Mouse (Mus musculus) olfactory bulb, adult 2 months (tissue): Measurements from ENCODE around the gene Pcif1.

Experiments used
- CTCF ChIP-seq: fragments of 200-500 bp; IDR thresholded peaks from 2 replicates; pipeline ENCODE4 v1.5.1; 2012; ENCODE audit warnings: low read depth, mild to moderate bottlenecking, low read length, moderate library complexity; ENCODE audit not compliant: insufficient read depth
- POLR2A ChIP-seq: fragments of 200-500 bp; IDR thresholded peaks from 2 replicates; pipeline ENCODE4 v1.6.1; 2012; ENCODE audit warnings: mild to moderate bottlenecking, low read depth, low read length, moderate library complexity; ENCODE audit not compliant: insufficient read depth

DNA sequence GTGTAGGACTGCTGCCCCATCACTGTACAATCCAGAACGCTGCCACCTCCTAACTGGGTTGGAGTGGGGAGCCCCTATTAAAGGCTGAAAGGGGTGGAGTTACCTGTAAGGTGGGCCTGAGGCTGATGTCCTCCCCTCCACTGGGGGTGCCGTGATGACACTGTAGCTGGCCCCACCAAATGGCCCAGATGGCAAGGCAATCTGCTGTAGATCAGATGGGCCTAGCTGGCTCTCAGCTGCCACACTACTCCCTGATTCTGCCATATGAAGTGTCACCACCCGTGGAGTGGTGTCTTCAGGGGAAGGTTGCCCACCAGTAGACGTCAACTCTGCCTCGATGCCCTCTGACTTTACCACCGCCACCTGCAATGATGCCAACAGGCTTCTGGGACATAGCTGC lies 16.8 kb downstream of the Pcif1 start:
- TF ChIP-seq POLR2A (no peak), CTCF (no peak)
